Mouse (Mus musculus): ENCODE data around the gene Pik3r6.

Pik3r6 gene

GRCm38 (mm10) chr11:68486093-68486492, 16.7 kb upstream of the Pik3r6 start:
- in situ Hi-C loops (cut with MboI; ENCODE audit: low sequenced_read_pairs), result no loop called here

- in situ Hi-C loops (cut with MboI; ENCODE audit: low sequenced_read_pairs), result no loop called here
Observed at GRCm38 (mm10) chr11:68487720-68488119, 15.1 kb upstream of the Pik3r6 start.

GRCm38 (mm10) chr11:68488256-68488824, 14.5 kb upstream of the Pik3r6 start:
- in situ Hi-C loops (cut with MboI; ENCODE audit: low sequenced_read_pairs), result no loop called here

DNA sequence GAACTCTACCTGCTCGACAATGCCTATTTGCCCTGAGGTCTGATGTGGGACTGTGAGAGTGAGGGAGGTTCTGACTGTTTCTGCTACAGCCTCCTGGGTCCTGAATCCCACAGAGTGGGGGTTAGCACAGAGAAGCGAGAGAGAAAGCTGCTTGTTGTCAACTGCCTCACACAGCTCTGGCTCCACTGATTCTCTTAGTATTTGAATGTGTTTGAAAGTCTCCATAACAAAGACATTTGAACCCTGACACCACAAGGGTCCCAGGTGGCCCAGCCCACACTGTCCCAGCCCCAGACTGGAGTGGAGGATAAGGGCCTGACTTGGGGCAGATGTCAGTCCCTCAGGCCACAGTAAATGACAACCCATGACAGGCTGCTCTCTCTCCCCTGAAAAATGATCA, 13.6 kb upstream of the Pik3r6 start:
- in situ Hi-C loops (cut with MboI; ENCODE audit: low sequenced_read_pairs), result no loop called here

DNA sequence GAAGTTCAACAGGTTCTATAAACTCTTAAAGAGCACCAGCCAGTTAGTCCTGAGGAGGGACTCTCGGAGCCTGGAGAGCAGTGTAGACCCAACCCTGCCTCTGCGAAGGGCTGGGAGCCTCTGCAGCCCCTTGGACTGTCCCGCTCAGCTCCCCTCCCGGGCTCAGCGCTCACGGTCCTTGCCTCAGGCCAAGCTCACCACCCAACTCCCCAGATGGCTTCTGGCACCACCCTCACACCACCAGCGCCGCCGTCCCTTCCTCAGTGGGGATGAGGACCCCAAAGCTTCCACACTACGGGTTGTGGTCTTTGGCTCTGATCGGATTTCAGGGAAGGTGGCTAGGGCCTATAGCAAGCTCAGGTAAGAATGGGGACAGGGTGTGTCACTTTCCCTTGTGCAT, 10.2 kb upstream of the Pik3r6 start:
- in situ Hi-C loops (cut with MboI; ENCODE audit: low sequenced_read_pairs), result no loop called here

GRCm38 (mm10) chr11:68493760-68494159, 9.1 kb upstream of the Pik3r6 start:
- in situ Hi-C loops (cut with MboI; ENCODE audit: low sequenced_read_pairs), result no loop called here

DNA sequence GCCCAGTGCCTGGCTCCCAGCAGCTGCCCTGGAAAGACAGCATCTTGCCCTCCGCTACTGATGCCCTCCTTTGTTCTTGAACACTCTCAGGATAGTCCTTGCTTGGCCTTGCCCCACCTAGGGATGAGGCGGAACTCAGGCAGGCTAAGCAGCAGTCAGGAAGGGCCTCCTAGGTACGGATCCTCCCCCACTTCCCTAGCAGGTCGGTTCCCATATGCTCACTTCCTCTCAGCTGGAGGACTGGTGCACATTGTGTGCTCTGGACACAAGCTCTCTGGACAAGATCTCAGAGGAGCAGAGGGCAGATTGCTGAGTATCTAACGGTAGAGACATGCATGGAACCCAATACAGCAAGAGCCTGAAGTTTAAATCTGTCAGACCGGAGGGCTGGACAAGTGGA, 5.7 kb upstream of the Pik3r6 start:
- in situ Hi-C loops (cut with MboI; ENCODE audit: low sequenced_read_pairs), result no loop called here

GRCm38 (mm10) chr11:68498517-68498916, 4.3 kb upstream of the Pik3r6 start:
- in situ Hi-C loops (cut with MboI; ENCODE audit: low sequenced_read_pairs), result no loop called here

GRCm38 (mm10) chr11:68498999-68499699, 3.7 kb upstream of the Pik3r6 start:
- in situ Hi-C loops (cut with MboI; ENCODE audit: low sequenced_read_pairs), result no loop called here

GRCm38 (mm10) chr11:68500949-68501350, 1.9 kb upstream of the Pik3r6 start:
- in situ Hi-C loops (cut with MboI; ENCODE audit: low sequenced_read_pairs), result no loop called here

DNA sequence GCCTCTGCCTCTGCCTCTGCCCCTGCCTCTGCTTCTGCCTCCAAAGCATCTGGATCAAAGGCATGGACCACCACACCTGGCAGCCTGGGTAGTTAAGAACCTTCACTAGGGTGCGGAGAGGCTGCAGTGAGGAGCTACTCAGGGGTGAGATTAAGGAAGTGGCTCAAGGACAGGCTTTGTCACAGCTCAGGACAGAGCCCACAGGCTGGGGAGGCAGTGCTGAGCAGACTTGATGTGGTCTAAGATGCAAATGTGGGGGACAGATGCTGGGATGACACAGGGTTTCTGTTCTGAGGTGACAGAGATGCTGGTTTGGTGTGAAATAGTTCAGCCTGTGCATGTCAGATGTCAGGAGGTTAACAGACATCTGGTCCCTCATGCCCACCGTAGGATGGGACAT, 411 bp upstream of the Pik3r6 start:
- in situ Hi-C loops (cut with MboI; ENCODE audit: low sequenced_read_pairs), result no loop called here

DNA sequence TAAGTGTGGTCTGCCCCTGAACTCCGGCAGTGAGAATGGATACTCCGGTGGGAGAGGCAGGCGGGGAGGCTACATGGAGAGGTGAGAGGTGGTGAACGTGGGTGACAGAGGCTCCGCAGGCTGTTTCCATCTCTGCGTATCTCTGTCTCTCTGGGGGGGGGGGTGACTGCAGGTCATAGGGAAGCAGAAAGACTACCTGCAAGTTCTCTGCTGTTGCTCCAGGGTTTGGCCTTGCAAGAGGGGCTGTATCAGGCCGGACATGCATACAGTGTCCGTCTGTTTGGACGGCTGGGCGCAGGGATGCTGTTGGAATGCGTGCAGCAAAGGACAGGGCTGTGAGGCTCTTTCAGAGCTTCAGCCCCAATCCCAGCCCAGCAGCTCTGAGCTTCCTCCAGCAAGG, 2.1 kb downstream of the Pik3r6 start:
- in situ Hi-C loops (cut with MboI; ENCODE audit: low sequenced_read_pairs), result no loop called here

DNA sequence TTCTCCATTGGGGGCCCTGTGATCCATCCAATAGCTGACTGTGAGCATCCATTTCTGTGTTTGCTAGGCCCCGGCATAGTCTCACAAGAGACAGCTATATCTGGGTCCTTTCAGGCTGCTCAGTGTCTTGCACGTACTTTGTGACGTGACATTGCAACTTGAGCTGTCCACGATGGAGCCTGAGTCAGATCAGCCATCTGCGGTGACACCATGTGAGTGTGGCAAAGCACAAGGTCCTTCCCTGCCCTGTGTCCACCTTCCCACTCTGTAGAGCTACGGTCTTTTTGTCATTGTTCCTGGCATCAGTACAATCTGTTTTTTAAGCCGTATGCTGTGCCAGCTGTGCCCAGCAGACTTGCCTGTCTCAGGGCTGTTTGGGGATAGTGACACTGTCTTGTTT, 4.4 kb downstream of the Pik3r6 start:
- in situ Hi-C loops (cut with MboI; ENCODE audit: low sequenced_read_pairs), result no loop called here

- in situ Hi-C loops (cut with MboI; ENCODE audit: low sequenced_read_pairs), result no loop called here
Observed at GRCm38 (mm10) chr11:68508619-68509018, 5.8 kb downstream of the Pik3r6 start.

GRCm38 (mm10) chr11:68509194-68509593, 6.4 kb downstream of the Pik3r6 start:
- in situ Hi-C loops (cut with MboI; ENCODE audit: low sequenced_read_pairs), result no loop called here

DNA sequence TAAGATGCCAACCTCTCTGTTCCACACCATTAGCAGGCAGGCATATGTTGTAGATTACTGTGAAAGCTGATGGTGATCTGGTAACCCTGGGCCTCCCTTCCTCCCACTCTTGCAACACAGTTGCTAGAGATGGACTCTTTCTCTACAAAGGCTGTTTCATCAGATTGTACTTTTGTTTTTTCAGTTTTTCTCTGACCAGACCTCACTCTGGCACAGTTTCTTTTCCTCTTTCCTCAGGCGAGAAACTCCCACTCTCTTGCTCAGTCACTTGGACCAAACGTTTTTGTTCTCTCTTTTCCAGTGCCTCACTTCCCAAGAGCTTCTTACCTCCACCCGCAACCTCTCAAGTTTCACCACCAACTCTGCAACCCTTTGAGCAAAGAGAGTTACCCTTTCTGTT, 11.2 kb downstream of the Pik3r6 start:
- in situ Hi-C loops (cut with MboI; ENCODE audit: low sequenced_read_pairs), result no loop called here

DNA sequence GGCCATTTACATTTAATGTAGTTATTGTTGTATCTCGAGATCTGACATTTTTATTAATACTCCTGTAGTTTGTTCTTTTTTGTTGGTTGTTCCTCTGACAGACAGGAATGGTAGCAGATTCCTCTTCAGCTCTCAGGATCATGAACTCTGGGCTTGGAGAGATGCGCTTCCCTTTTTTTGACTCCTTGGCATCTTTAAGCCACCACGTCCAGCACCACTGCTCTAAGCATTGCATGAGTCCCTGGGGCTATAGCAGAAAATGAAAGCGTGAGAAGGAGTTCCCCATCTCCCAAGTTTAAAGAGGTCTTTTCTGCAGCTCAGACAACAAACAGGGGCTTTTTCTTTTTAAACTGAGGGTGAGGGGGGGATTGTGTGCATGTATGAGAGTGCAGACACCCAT, 16.5 kb downstream of the Pik3r6 start:
- in situ Hi-C loops (cut with MboI; ENCODE audit: low sequenced_read_pairs), result no loop called here

GRCm38 (mm10) chr11:68519815-68520214, 17.0 kb downstream of the Pik3r6 start:
- in situ Hi-C loops (cut with MboI; ENCODE audit: low sequenced_read_pairs), result no loop called here

GRCm38 (mm10) chr11:68520439-68520838, 17.6 kb downstream of the Pik3r6 start:
- in situ Hi-C loops (cut with MboI; ENCODE audit: low sequenced_read_pairs), result no loop called here

DNA sequence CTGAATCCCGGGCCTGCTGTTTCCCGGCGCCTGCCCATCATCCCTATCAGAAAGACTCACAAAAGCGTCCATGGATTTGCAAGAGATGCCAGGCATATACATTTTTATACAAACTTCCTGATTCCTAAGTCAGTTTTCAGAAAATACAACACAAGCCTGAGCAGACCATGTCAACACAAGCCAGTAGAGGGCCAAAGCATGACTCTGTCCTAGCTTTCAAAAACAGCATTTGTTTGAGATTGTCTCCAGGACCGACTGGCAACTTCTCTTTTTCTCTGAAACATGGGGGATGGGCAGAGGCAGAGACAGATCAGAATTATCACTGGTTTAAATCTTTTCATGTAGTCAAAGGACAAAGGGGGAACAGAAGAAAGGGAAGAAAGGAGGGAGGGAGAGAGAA, 18.5 kb downstream of the Pik3r6 start:
- in situ Hi-C loops (cut with MboI; ENCODE audit: low sequenced_read_pairs), result no loop called here

DNA sequence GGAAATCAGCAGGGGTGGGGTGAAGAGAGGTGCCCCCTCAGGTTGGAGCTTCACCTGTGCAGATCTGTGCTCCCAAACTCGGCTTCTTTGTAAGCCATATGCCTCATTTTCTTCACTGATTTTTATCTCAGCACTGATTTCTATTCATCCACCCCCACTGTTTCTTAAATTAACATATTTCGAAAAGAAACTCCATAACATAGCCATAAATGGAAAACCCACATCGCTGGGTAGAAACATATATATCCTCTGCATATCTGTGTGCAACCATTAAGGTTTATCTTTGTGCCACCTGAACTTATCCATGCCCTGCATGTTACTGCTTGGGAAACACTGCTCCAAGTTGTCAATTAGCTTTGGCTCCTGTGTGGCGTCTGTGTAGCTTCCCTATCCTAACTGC, 23.6 kb downstream of the Pik3r6 start:
- in situ Hi-C loops (cut with MboI; ENCODE audit: low sequenced_read_pairs), result no loop called here

- in situ Hi-C loops (cut with MboI; ENCODE audit: low sequenced_read_pairs), result no loop called here
Observed at GRCm38 (mm10) chr11:68531066-68531806, 28.4 kb downstream of the Pik3r6 start.
